Mouse (Mus musculus): Measurements from ENCODE around the gene Kng2. TPM values are rescaled to one million over a fixed set of nuclear protein-coding genes. Genes with fewer than 3 reads are reported as not detected.
"Not testable (repeated sequence)": the region's sequence is repeated elsewhere in the genome, so short reads cannot be mapped to it uniquely, and the experiment has no call there.

The Kng2 gene
- total RNA-seq (2021) = under 1 TPM in 1 of 2 experiments, not detected in 1; 0.25 TPM
- long read RNA-seq, experiment 1 = 0 reads
- long read RNA-seq, experiment 2 = 0 reads

GRCm38 (mm10) chr16:23028966-23029600 lies at the start of gene Kng2:
Gene Kng2, minus strand, starts transcription at chr16:23029482.
- DNase-seq (ENCODE audit: low spot score) = not testable (repeated sequence)

GRCm38 (mm10) chr16:23077516-23077915 lies 48.2 kb upstream of the Kng2 start:
- DNase-seq (ENCODE audit: low spot score) = not testable (repeated sequence)

GRCm38 (mm10) chr16:23060781-23061325 lies 31.6 kb upstream of the Kng2 start:
- not testable (repeated sequence) for DNase-seq (ENCODE audit: low spot score)

- DNase-seq (ENCODE audit: low spot score) = not testable (repeated sequence)
These were observed 30.3 kb upstream of the Kng2 start for GRCm38 (mm10) chr16:23059630-23060029.

GRCm38 (mm10) chr16:23057668-23058447 lies 28.6 kb upstream of the Kng2 start, which contains the start of gene Kng1:
Gene Kng1, plus strand, starts transcription at chr16:23057865.
- not testable (repeated sequence) for DNase-seq (ENCODE audit: low spot score)

- DNase-seq (ENCODE audit: low spot score) = no peak
These were observed 17.0 kb upstream of the Kng2 start for GRCm38 (mm10) chr16:23046319-23046718.

- DNase-seq (ENCODE audit: low spot score) = no peak
These were observed 11.6 kb upstream of the Kng2 start for GRCm38 (mm10) chr16:23040876-23041275.

- no peak for DNase-seq (ENCODE audit: low spot score)
These were observed 10.0 kb upstream of the Kng2 start for GRCm38 (mm10) chr16:23039281-23039680.

- no peak for DNase-seq (ENCODE audit: low spot score)
These were observed 8.5 kb upstream of the Kng2 start for GRCm38 (mm10) chr16:23037744-23038143.

- no peak for DNase-seq (ENCODE audit: low spot score)
These were observed 4.4 kb upstream of the Kng2 start for GRCm38 (mm10) chr16:23033673-23034072.

GRCm38 (mm10) chr16:23030673-23031435 lies 1.6 kb upstream of the Kng2 start:
- DNase-seq (ENCODE audit: low spot score) = no peak

- not testable (repeated sequence) for DNase-seq (ENCODE audit: low spot score)
These were observed 1.9 kb downstream of the Kng2 start for GRCm38 (mm10) chr16:23027341-23027740.

GRCm38 (mm10) chr16:23026582-23026981 lies 2.7 kb downstream of the Kng2 start:
- DNase-seq (ENCODE audit: low spot score) = no peak

- DNase-seq (ENCODE audit: low spot score) = no peak
These were observed 4.2 kb downstream of the Kng2 start for GRCm38 (mm10) chr16:23025111-23025510.

- DNase-seq (ENCODE audit: low spot score) = not testable (repeated sequence)
These were observed 8.7 kb downstream of the Kng2 start for GRCm38 (mm10) chr16:23020571-23020970.

- not testable (repeated sequence) for DNase-seq (ENCODE audit: low spot score)
These were observed 14.6 kb downstream of the Kng2 start for GRCm38 (mm10) chr16:23014645-23015044.

- not testable (repeated sequence) for DNase-seq (ENCODE audit: low spot score)
These were observed 15.5 kb downstream of the Kng2 start for GRCm38 (mm10) chr16:23013786-23014185.

- not testable (repeated sequence) for DNase-seq (ENCODE audit: low spot score)
These were observed 32.3 kb downstream of the Kng2 start for GRCm38 (mm10) chr16:22996951-22997350.

- DNase-seq (ENCODE audit: low spot score) = no peak
These were observed 61.8 kb downstream of the Kng2 start for GRCm38 (mm10) chr16:22967383-22968030.

GRCm38 (mm10) chr16:22963293-22963692 lies 66.0 kb downstream of the Kng2 start:
- no peak for DNase-seq (ENCODE audit: low spot score)

GRCm38 (mm10) chr16:22962256-22962655 lies 67.0 kb downstream of the Kng2 start:
- no peak for DNase-seq (ENCODE audit: low spot score)
